Mouse (Mus musculus) retina, embryonic 14.5 days (tissue): ENCODE data around the gene Lnpep.

Experiments
- DNase-seq: peaks from one replicate; pipeline ENCODE4 v3.0.0-alpha.2; 2015; ENCODE audit warnings: low spot score

The Lnpep gene

DNA sequence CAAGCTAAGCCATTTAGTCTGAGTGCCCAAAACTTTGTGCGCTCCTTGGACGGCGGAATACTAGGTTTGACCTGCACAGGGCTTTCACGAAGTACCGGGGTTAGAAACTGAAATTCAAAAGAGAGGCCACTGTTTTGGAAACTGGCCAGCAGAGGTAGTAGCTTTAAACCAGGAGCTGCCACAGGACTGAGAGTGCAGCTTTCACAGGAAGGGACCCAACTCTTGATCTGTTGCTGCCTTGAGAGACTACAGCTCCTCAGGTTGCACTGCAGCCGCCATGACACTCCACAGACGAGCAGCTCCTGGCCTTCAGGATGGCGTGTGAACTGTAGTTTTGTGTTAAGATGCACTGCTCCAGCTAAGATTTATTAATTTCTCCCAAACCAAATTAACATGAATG lies 132.7 kb downstream of the Lnpep start:
- DNase-seq, result no peak

DNA sequence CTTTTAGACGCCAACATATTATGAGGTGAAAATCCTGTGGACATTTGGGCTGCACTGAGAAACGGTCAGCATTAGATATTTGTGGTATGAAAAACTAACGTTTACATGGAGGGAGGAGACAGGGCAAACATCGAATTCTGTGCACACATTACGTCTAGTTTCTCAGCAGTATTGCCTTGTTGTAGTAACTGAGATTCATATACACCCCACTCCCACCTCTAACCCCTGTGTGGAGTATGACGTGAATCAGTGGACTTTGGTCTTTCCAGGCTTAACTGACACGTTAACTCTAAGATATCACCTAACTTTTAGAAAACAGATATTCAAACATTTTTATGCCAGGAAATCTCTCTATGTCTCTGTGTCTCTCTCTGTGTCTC lies 133.2 kb downstream of the Lnpep start:
- DNase-seq, result no peak

GRCm38 (mm10) chr17:17490820-17491621 lies 133.8 kb downstream of the Lnpep start:
- DNase-seq, result peak; percentile 22

GRCm38 (mm10) chr17:17485789-17486188 lies 139.1 kb downstream of the Lnpep start:
- no peak for DNase-seq
